Mouse (Mus musculus): ENCODE measurements at regions not wholly inside any gene's neighbourhood (a gene's known extent, or its start where the extent isn't known, plus 50 kb on each side); places are given as distances from the start of the nearest gene placed in this dataset.

- TF ChIP-seq POLR2A (IDR thresholded peaks at IDR 0.05; ENCODE audit: insufficient read depth, low read length) (no peak), CTCF (IDR thresholded peaks at IDR 0.05; ENCODE audit: low read depth, low read length) (no peak)
Observed at GRCm38 (mm10) chr3:35387386-35387785, 366.5 kb upstream of the Atp11b start.
